Mouse (Mus musculus): ENCODE measurements at regions not wholly inside any gene's neighbourhood (a gene's known extent, or its start where the extent isn't known, plus 50 kb on each side); places are given as distances from the start of the nearest gene placed in this dataset.

DNA sequence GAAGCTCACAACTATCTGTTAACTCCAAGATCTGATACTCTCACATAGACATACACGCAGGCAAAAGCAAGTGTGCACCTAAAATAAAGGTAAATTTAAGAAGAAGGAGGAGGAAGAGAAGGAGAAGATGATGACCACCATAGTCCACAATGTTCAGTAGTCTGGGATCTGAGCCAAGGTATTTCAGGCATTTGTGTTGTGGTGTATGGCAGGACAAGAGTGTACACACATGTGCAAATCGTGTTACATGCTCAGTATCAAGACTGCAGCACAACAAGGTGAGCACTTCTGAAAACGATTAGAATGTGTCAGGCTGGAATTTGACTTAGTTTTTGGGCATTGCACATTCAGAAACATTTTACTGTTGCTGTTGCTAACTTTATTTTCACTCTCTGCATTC, 138.4 kb upstream of the Sp4 start:
- no peak for ATAC-seq (replicated peaks; ENCODE audit: low read depth, poor library complexity, severe bottlenecking)

DNA sequence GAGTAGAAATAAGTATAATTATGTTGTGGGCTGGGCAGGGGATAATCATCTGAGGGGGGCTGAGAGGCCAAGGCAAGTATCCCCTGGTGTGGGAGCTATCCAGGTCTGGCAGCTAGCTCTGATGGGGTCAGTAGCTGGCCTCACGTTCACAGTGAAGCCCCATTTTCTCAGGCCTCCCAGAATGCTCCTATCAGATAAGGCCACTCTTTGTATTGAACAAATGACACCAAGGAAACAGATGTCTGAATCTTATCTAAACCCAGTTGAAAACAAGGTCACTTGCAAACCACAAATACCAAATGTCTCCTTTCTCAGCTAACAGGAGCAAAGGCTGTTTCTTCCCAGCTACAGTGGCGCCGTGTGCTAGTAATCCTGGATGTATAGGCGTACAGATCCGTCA, 137.6 kb upstream of the Sp4 start:
- ATAC-seq (replicated peaks; ENCODE audit: low read depth, poor library complexity, severe bottlenecking): peak; percentile 50; the same call in 1 of the 2 replicates

DNA sequence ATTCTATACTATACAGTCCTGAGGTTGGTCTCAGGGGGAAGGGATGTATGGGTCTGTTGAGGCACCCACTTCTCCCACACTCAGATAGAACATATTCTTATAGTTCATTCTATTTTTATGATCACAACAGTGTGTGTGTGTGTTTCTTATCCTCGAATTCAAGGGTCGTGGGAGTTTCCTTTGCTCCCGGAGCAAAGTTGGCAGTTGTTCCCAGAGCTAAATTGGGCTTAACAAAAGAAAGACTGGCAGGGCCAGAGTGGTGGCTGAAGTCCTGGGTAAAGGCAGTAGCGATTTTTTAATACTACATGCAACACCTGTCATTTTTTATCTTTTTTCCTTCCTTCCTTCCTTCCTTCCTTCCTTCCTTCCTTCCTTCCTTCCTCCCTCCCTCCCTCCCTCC, 131.5 kb upstream of the Sp4 start:
- ATAC-seq (replicated peaks; ENCODE audit: low read depth, poor library complexity, severe bottlenecking): no peak

DNA sequence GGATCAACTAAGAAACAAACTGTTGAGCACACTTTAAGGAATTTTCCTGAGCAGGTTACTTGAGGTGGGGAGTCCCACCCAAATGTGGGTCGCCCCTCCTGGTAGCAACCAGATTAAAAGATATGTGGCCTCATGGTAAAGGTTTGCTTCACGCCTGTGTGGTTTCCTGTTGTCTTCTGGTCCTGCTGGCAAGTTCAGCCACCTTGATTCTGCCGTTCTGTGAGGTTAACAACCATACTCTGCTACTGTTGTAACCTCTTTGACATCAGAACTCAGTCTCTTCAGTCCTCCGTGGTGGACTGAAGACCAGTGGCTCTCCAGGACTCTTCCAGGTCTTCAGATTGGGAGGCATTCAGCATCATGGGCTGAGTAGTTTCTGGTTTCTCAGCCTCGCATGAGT, 127.1 kb upstream of the Sp4 start:
- no peak for ATAC-seq (replicated peaks; ENCODE audit: low read depth, poor library complexity, severe bottlenecking)

DNA sequence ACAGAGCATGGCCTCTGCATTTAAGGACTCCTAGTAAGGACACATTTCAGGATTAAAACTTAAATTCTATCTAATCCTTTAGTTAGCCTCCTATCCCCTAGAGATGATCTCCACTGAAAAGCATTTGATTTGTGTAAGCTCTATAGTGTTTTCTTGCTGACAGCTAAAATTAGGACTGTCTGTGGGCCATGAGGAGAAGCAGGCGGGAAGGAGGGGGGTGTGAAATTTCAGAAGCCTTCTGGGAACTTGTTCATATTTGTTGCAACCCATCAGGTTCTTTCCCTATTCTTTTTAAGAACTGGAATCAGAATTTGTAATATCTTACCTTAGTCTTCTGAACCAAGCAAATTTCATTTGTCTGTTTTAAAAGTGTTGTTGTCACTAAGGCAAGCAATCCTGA, 114.7 kb upstream of the Sp4 start:
- ATAC-seq (replicated peaks; ENCODE audit: low read depth, poor library complexity, severe bottlenecking): no peak

DNA sequence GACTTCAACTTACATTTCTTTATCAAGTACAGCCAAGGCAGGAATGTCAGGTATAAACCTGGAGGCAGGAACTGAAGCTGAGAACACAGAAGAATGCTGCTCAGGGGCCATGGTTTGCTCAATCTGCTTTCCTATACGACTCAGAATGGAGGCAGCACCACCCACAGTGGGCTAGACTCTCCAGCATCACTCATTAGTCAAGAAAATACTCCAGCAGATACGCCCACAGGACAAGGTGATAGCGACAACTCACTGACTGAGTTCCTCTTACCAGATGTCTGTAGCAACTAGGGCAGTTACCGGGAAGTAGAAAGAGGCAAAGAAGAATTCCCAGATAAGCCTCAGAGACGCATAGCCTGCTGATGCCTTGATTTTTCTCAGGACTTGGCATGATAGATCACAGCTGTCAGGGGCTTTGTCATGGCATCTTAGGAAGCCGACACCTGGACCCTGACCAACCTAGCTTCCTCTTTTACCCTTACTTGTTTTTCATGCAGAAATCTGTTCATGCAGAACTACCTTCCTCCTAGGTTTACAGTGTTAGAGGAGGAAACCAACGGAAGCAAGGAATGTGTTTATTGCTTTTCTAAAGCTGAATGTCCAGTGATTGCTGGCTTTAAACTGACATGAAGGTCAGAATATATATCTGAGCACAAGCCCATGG, 110.7 kb upstream of the Sp4 start:
- ATAC-seq (replicated peaks; ENCODE audit: low read depth, poor library complexity, severe bottlenecking): peak; percentile 25; the same call in 1 of the 2 replicates

DNA sequence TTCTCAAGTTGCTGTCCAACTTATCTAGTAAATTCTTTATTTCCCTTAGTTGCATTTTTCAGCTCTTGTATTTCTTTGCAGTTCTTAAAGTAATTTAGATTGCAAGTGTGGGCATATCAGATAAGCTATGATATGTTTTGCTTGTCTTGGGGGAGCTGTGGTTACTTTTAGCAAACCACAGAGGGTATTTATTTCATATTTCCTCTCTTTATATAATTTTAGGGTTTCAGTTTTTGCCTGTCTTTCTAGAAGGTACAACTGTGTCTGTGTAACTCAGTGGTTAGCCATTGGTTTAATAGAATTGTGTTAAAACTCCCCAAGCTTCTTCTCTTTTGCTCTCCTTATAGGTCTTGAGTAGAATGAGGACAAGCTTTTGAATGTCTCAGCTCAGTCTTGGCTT, 109.7 kb upstream of the Sp4 start:
- ATAC-seq (replicated peaks; ENCODE audit: low read depth, poor library complexity, severe bottlenecking): no peak

DNA sequence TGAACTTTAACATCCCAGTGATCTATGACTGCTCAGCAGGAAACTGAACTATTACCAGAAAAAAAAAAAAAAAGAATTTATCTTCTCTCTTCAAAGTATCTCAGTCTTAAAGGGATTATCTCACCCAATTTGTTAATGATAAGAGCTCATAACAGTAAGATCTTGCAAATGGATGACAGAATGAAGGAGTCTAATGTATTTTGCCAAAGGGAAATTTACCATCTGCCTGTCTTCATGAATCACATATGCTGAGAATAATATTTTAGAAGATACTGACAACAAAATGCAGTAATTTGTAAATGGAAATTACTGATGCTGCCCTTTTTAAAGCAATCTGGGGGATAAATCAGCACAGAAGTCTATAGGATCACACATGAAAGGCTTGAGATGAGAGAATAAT, 103.9 kb upstream of the Sp4 start:
- ATAC-seq (replicated peaks; ENCODE audit: low read depth, poor library complexity, severe bottlenecking): no peak

DNA sequence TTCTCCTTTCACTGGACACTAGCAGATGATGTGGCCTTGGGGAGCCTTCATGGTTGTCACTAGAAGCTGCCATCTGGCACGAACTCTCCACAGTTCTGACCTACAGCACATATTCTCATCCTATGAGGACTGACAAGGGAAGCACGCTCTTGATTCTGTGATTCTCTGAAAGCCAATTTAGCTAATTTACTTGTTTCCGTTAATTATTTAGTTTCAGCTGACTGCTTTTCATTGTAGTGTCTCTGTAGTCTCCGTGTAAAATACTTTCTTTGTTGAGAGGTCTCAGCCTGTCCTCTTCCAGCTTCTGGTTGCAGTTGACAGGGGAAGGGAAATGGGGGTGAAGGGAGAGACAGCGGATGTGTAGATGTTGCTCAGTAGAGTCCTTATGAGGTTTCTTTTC, 102.9 kb upstream of the Sp4 start:
- ATAC-seq (replicated peaks; ENCODE audit: low read depth, poor library complexity, severe bottlenecking): no peak

DNA sequence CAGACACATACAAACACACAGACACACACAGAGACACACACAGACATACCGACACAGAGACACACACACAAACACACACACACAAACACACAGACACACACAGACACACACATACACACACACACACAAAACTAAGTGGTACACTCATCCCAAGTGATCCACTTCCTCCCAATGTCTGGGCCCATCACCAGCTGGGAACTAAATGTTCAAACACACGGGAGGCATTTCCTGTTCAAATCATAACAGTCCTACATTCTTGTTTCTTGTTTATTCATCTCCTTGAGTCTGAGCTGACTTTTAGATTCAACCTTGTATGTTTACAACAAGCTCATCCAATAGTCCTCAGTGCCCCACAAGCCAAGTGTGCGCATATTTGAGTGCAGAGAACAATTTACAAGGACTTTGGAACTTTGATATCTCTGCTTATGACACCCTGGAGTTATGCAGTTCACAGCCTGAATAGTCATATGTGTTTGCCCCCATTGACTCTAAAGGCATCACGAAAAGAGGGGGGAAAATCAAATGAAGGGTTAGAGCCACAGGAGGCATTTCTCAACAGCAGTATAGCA, 102.4 kb upstream of the Sp4 start:
- ATAC-seq (replicated peaks; ENCODE audit: low read depth, poor library complexity, severe bottlenecking): no peak

DNA sequence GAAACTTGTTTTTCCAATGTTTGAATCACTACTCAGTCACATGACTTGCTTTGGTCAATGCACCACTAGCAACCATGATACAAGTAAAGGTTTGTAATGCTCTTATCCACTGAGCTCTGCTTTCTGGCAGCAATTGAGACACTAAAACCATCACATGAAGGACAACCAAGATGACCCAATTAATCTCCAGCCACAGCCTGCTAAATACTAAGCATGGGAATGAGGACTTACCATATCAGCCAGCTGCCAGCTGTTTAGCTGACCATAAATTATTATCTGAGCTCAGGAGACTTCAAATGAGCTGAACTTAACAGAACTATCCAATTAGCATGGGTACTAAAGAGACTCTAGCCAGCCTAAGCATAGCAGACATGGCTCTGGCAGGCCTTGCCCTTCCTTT, 100.1 kb upstream of the Sp4 start:
- no peak for ATAC-seq (replicated peaks; ENCODE audit: low read depth, poor library complexity, severe bottlenecking)

DNA sequence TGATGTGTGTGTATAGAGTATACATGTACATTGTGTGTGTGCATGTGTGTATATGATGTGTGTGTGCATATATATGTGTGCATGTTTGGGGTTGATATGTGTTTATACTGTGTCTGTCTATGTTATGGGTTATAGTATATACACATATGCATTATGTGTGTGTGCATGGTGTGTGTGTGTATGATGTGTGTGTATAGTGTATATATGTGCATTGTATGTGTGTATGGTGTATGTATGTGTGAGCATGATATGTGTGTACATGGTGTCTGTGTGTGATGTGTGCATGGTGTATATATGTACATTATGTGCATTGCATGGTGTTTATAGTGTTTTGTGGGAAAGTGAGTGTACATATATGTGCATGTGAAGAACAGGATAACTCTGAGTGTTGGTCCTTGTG, 90.4 kb upstream of the Sp4 start:
- no peak for ATAC-seq (replicated peaks; ENCODE audit: low read depth, poor library complexity, severe bottlenecking)

DNA sequence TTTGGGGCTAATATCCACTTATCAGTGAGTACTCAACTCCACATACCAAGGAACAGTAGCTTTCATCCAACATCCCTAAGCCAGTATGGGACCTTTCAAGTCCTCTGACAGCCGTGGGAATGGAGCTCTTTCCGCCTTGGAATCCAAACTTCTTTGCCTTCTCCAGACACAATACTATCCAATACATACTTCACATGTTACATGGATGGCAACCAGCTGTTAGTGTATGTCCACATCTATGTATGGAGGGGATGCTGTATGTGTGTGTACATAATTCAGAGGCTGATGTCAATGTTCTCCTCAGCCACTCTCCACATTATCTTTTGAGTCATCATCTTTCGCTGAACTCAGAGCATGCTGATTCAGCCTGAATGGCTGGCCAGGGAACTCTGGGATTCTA, 79.8 kb upstream of the Sp4 start:
- ATAC-seq (replicated peaks; ENCODE audit: low read depth, poor library complexity, severe bottlenecking): no peak

DNA sequence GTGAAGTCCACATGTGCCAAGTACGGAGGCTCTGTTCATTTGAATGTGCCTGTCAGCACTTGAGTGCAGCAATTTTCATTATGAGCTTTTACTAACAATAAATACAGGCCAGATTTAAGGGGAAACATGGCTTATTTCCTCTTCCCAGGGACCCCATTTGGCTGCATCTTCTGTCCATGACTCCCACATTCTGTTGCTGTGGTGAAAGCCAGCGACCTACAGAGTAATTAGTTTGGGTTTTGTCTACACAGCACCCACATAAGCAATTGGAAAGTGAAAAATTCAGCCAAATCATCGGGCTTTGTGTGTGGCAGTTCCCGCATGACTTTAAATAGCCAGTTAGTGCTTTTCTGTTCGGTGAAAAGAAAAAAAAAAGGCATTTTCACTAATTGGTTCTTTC, 76.7 kb upstream of the Sp4 start:
- ATAC-seq (replicated peaks; ENCODE audit: low read depth, poor library complexity, severe bottlenecking): no peak

DNA sequence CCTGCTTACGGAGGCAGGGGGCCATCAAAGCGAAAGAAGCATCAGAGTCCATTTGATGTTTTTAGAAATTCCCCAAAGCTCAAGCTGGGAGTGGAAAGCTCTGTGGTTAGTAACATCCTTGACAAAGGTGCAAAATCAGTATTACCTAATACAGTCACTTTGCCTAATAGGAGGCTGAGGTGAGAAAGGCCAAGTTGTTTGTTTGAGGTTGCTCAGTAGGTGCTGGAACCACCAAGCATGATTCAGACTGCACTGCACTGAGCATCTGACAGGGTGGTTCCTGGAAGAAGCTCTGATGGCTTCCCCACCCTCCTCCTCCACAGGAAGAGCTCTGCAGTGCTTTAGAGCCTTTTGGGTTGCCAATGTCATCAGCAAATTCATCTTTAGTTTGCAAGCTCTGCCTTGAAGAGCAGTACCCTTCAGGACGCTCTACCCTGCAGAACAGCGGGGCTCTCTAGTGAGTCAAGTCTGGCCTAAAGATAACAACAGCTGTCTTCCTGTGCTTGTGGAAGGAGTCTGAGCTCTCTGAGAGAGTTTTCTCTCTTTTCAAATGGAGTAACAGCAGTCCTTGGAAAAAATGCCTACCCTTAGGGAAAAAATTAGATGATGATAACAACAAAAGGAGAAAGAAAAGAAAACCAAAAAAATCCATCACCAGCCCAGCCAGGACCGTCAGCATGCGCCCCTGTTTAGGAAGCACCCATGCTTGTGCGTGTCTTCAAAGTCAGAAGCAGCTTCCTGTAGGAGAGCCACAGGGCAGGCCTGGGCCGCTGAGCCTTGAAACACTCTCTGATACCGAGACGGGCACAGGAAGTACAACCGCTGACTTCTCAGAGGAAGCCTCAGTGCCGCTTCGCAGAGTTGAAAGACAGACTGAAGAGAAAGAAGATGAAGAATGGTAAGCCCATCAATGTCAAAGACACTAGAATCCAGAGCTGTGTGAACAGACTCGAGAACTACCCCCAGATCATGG, 75.6 kb upstream of the Sp4 start:
- ATAC-seq (replicated peaks; ENCODE audit: low read depth, poor library complexity, severe bottlenecking): peak; percentile 94

DNA sequence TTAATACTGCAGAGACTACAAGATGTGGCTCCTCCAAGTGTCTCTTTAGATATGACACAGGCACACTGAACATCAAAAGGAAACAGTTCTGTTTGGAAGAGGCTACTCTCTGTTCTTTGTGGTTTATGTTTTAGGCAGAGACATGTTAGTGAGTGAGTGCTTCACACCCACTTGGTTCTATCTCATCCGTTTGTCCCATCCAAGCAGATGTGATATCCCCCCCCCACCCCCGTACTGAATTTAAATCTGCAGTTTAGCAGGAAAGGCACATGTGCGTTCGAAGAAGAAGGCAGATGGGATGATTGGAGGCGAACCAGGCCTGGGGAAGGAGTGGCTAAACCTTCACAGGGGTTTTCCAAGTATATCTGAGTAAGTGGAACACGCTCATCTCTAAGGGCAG, 72.0 kb upstream of the Sp4 start:
- ATAC-seq (replicated peaks; ENCODE audit: low read depth, poor library complexity, severe bottlenecking): peak; percentile 16; the same call in 1 of the 2 replicates

DNA sequence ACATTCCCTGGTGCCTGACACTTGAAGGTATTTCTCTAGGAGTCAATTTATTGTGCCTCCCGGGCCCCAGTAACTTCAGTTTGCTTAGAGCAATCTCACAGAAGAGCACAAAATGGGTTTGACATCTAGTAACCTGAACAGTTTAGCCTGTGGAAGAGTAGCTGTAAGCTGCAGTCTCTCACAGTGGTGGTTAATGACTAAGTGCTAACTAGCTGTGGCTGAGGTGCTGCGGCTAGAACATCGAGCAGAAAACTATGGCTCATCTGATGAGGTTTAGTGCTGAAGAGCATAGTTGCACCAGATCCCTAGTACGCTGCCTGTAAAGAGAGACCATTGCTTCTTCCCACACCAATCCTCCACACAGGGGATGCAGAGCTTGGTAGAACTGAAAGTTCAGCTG, 70.7 kb upstream of the Sp4 start:
- no peak for ATAC-seq (replicated peaks; ENCODE audit: low read depth, poor library complexity, severe bottlenecking)

DNA sequence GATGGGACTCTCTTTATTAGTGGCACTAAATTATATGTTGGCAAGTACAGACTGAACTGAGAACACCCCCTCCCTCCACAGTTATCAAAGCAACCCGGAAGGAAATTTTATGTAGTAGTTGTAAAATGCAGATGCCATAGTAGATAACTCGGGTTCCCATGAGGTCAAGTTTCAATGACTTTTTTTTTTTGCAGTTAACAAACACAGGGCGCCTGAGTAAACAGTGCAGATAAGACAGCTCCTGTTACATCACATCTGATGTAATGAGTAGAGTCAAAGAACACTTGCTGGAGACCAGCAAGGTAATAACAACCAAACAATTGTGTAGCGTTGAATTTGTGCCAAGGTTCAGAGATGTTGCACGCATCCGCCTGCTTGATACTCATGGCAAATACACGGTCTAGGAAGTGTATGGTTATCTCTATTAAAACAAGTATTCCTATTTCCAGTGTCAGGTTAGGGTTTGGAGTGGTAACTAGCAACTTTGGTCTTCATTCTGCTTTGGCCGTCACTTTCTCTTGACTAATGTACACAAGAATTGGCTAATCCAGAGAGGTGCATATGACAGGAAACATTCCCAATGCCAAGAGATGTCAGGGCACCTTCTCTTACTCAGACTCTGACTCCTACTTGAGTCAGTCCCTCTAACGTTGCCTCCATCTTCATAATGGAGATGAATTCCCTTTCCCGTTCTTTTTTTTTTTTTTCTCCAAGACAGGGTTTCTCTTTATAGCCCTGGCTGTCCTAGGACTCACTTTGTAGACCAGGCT, 66.3 kb upstream of the Sp4 start:
- ATAC-seq (replicated peaks; ENCODE audit: low read depth, poor library complexity, severe bottlenecking): no peak

DNA sequence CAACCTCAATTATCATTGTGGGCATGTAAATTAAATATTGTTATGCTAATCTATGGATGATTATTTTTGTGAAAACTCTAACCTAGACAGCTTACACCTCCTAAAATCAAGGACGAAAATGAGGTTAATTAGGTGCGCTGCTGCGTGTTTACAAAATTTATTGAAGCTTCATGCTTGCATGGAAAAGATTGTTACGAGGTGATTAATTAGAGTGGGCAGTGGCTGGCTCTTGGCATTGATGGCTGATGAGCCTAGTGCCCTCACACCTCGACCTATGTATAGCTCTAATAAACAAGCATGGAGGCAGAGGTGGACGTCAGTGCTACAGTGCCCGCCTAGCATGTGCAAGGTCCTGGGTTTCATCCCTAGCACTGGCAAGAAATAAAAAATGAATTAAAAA, 51.6 kb upstream of the Sp4 start:
- no peak for ATAC-seq (replicated peaks; ENCODE audit: low read depth, poor library complexity, severe bottlenecking)

DNA sequence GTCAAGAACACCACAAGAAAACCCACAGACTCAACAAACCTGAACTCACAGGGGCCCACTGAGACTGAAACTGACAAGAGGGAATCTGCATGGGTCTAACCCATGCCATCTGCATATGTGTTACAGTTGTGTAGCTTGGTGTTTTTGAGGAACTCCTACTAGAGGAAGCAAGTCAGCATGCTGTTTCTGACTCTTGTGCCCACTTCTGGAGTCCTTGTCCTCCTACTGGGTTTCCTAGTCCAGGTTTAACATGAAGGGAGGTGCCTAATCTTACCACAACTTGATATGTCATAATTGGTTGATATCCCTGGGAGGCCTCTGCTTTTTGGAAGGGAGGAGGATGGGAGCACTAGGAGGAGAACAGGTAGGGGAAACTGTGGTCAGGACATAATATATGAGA, 50.2 kb upstream of the Sp4 start:
- ATAC-seq (replicated peaks; ENCODE audit: low read depth, poor library complexity, severe bottlenecking): 0 out of 2 replicates have a peak, but pooled peaks have one; percentile 11
